Mouse (Mus musculus): ENCODE data around the gene Cd40lg.

Gene Cd40lg

GRCm38 (mm10) chrX:57263515-57263914, 51.6 kb downstream of the Cd40lg start:
- no peak for DNase-seq (ENCODE audit: low read depth)
